Mouse (Mus musculus): ENCODE measurements around the gene Klhl23. TPM values are rescaled to one million over a fixed set of nuclear protein-coding genes. Genes with fewer than 3 reads are reported as not detected.

Gene Klhl23
- total RNA-seq, 2 experiments from 2014 or later, result 10.1 to 15.3 TPM

Other genes with a start within 250 kb of the Klhl23 start
- gene Lrp2, start 235.9 kb upstream of the Klhl23 start, total RNA-seq (2021), result 1 to 10 TPM in 1 of 2 experiments, under 1 TPM in 1; 0.75 to 1.1 TPM
- 1 to 10 TPM; 7.4 to 7.7 TPM for gene Bbs5, start 174.8 kb upstream of the Klhl23 start, total RNA-seq (2021)
- gene Klhl41, start 151.8 kb upstream of the Klhl23 start, total RNA-seq (2021), result 10 to 100 TPM; 14.7 to 51.9 TPM
- 10 to 100 TPM; 29.5 to 38.9 TPM for gene Fastkd1, start 108.4 kb upstream of the Klhl23 start, total RNA-seq (2021)
- 10 to 100 TPM; 68.5 to 72.8 TPM for gene Ppig, start 99.4 kb upstream of the Klhl23 start, total RNA-seq (2021)
- 1 to 10 TPM; 1.3 to 1.9 TPM for gene Ccdc173, start 32.4 kb upstream of the Klhl23 start, total RNA-seq (2021)
- gene Phospho2, start 32.3 kb upstream of the Klhl23 start, total RNA-seq (2021), result 10 to 100 TPM; 15.8 to 18.1 TPM
- gene Ssb, start 39.6 kb downstream of the Klhl23 start, total RNA-seq (2021), result 100 to 1,000 TPM; 151 to 160 TPM
- 10 to 100 TPM; 22.6 to 28.9 TPM for gene Mettl5, start 63.7 kb downstream of the Klhl23 start, total RNA-seq (2021)
- gene Ubr3, start 75.3 kb downstream of the Klhl23 start, total RNA-seq (2021), result 10 to 100 TPM; 67.0 to 84.1 TPM
- gene Myo3b, start 217.2 kb downstream of the Klhl23 start, total RNA-seq (2021), result not detected